Mouse (Mus musculus): ENCODE results near the gene Mecom.

GRCm38 (mm10) chr3:30104515-30105098, 443.2 kb downstream of the Mecom start:
- TF ChIP-seq MAFK (IDR thresholded peaks at IDR 0.05; ENCODE audit: insufficient read depth, low read depth, low read length) (no peak), ZNF384 (IDR thresholded peaks at IDR 0.05; ENCODE audit: low read depth, low read length) (no peak), ZC3H11A (IDR thresholded peaks at IDR 0.05; ENCODE audit: borderline replicate concordance, low read depth, low read length) (no peak), CHD2 (IDR thresholded peaks at IDR 0.05; ENCODE audit: low read depth, low read length) (no peak)
